Mouse (Mus musculus) heart, postnatal 25 days (tissue): ENCODE data around the gene Frem2. TPM values are rescaled to one million over a fixed set of nuclear protein-coding genes. Genes with fewer than 3 reads are reported as not detected.

ENCODE experiments used
- DNase-seq: peaks from one replicate; pipeline ENCODE4 v3.0.0; 2022; ENCODE audit warnings: low spot score
- intact Hi-C: fragments of 180-260 bp; cut with DNase I; formaldehyde crosslinking; loops from one replicate; pipeline ENCODE4 v1.15.1; 2025
- total RNA-seq, 2 experiments: library from RNA; stranded (reverse); gene quantifications; 2 replicates each; pipeline ENCODE4 v1.2.3; 2021

Frem2 gene
- total RNA-seq, 2 experiments from 2014 or later: 9.2 to 12.2 TPM

GRCm38 (mm10) chr3:53629966-53630365, 27.2 kb downstream of the Frem2 start:
- intact Hi-C loops: no loop called here
- DNase-seq: no peak

- DNase-seq: no peak
- intact Hi-C loops: no loop called here
These were observed 33.9 kb downstream of the Frem2 start for GRCm38 (mm10) chr3:53623222-53623621.

DNA sequence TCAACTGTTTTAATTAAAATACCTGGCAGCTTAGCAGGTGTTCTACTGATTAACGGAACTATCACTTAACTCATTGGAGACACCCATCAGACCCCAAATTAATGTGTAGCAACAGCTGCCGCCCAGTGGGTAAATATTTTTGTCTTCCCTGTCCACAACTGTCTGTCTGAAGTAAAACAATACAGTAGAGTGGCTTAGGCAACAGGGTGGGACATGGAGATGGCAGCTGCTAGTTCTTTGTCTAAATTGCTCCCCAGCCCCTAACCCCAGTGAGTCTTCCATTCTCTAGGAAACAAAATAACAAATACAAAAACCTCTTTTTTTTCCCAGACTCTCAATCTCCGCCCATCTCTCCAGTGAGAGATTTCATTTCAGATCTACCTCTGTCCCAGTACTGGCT, 36.2 kb downstream of the Frem2 start:
- no peak for DNase-seq
- intact Hi-C loops: no loop called here

GRCm38 (mm10) chr3:53620355-53620754, 36.8 kb downstream of the Frem2 start:
- intact Hi-C loops: no loop called here
- DNase-seq: no peak

- intact Hi-C loops: no loop called here
These were observed 46.0 kb downstream of the Frem2 start for GRCm38 (mm10) chr3:53611106-53611505.

GRCm38 (mm10) chr3:53609851-53610250, 47.3 kb downstream of the Frem2 start:
- DNase-seq: no peak
- intact Hi-C loops: no loop called here

More at GRCm38 (mm10) chr3:53611106-53611505, 46.0 kb downstream of the Frem2 start:
- no peak for DNase-seq

GRCm38 (mm10) chr3:53600140-53600539, 57.0 kb downstream of the Frem2 start:
- no peak for DNase-seq
- intact Hi-C loops: no loop called here

- no peak for DNase-seq
- intact Hi-C loops: loop anchor here (2.0 to 10.0 kb wide), 2 partner anchors 51 to 715 kb away; no protein-coding TSS in a partner anchor
These were observed 57.8 kb downstream of the Frem2 start for GRCm38 (mm10) chr3:53599315-53599714.

GRCm38 (mm10) chr3:53598153-53598800, 58.9 kb downstream of the Frem2 start:
- intact Hi-C loops: loop anchor here (2.0 to 10.0 kb wide), 2 partner anchors 53 to 717 kb away; no protein-coding TSS in a partner anchor
- DNase-seq: no peak

DNA sequence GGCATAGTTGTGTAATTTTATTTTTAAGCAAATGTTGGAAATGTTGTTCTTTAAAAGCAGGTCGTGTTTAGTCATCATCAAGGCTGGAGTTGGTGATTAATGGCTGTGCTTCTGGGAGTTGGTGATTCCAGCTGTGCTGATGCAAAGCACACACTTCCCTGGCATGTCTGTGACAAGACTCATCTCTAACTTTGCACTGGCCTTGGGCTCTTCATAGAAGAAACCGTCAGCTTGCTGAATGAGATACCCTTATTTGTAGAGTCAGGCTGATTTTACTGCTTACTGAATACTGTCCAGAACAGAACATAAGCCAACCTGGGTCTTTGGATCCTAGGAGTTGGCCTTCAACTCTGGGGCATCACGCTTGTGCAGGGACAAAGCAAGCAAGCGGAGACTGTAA, 62.7 kb downstream of the Frem2 start:
- intact Hi-C loops: loop anchor here (5.0 to 10.0 kb wide), 2 partner anchors 138 to 720 kb away; no protein-coding TSS in a partner anchor
- DNase-seq: no peak

GRCm38 (mm10) chr3:53593718-53594117, 63.4 kb downstream of the Frem2 start:
- intact Hi-C loops: loop anchor here (5.0 to 10.0 kb wide), 2 partner anchors 139 to 721 kb away; no protein-coding TSS in a partner anchor
- no peak for DNase-seq

GRCm38 (mm10) chr3:53592036-53592435, 65.1 kb downstream of the Frem2 start:
- no peak for DNase-seq
- intact Hi-C loops: loop anchor here (5.0 to 10.0 kb wide), 2 partner anchors 140 to 723 kb away; no protein-coding TSS in a partner anchor

DNA sequence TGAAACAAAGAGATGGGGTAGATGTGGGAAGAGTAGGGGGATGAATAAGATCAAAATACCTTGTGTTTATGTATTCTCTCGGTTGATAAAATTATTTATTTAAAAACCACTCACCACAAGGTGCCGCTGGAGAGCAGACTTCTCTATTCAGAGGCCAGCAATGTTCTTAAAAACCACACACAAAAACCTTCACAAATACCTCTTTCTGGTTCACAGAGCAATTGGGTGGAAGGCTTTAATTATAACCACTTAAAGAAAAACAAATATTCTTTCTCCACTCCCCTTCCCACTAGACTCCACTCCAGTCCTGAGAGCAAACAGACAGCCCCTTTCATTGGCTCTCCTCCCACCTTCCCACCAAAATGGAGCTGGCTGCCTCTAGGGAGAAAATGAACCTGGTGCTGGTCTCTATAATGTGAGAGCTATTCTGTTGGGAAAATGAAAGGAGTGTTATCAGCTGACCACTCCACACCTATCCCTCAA, 67.0 kb downstream of the Frem2 start:
- no peak for DNase-seq
- intact Hi-C loops: loop anchor here (1.0 to 10.0 kb wide), 3 partner anchors 68 to 725 kb away; no protein-coding TSS in a partner anchor

GRCm38 (mm10) chr3:53583248-53583647, 73.9 kb downstream of the Frem2 start:
- DNase-seq: no peak
- intact Hi-C loops: no loop called here

DNA sequence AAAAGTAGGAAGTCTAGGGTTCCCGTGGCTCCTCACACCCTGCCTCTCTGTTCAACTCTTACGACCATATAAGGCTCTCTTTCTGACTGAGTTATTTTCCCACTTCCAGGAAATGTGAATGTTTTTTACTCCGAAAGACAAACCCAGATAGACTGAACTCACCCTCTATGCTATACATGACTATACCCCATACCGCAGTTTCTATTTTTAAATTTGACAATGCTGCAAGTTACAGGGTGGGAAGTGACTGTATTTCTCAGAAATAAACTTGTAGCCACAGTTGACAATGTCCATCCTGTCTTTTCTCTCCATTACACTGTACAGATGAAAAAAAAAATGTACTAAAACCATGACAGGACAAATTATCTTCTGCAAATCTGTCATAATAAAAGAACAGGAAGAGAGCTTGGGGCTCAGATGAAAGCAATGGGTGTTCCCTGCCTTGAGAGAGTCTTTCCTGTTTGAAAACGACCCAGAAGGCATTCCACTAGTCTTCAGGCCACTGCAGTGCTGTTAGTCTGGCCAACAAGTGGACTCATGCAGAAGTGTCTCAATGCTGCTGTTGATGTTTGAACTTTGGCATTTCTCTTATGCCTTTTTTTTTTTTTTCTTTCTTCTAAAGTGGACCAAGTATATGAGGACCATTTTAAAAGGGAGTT, 76.4 kb downstream of the Frem2 start:
- intact Hi-C loops: no loop called here
- DNase-seq: no peak

GRCm38 (mm10) chr3:53579121-53579704, 77.9 kb downstream of the Frem2 start:
- intact Hi-C loops: no loop called here
- no peak for DNase-seq

GRCm38 (mm10) chr3:53576320-53577116, 80.6 kb downstream of the Frem2 start:
- intact Hi-C loops: no loop called here
- no peak for DNase-seq

DNA sequence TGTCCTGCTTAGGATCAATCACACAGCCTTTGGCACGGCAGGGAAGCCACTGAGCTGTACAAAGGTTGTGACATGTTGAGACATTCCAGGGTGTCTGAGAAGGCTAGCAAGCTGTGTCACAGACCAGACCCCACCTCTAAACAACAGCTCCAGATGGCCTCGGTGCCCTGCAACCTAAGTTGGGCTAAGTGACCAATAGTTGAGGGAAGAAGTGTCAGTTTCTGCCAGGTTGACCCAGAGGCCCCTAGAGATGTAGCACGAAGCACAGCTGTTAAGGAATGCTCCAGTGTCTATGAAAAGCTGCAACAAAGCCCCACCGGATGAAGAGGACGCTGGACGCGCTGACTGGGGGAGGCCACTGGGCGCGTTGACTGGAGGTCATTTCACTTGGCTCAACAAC, 83.0 kb downstream of the Frem2 start:
- DNase-seq: no peak
- intact Hi-C loops: no loop called here

GRCm38 (mm10) chr3:53571663-53572062, 85.5 kb downstream of the Frem2 start:
- intact Hi-C loops: no loop called here
- DNase-seq: no peak

DNA sequence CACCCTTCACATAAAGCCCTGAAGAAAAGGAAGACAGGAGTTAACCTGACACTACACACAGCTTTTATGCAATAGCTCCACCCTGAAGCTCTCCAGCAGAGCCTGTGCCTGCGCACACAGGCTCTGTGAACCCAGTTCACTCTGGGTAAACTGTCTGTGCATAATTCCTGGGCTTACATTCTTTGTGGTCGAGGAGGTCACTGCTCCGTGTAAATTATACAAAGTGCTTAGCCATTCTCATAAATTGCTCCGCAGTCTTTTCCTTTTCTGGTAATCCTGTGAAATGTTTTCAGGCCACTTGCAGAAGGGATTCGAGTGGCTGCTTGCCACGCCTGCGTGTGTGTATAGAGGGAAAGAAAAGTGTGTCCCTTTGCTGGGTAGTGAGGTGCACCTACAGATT, 92.6 kb downstream of the Frem2 start:
- no peak for DNase-seq
- intact Hi-C loops: no loop called here
